Mouse (Mus musculus) MEL (cell line): ENCODE measurements at regions not wholly inside any gene's neighbourhood (a gene's known extent, or its start where the extent isn't known, plus 50 kb on each side); places are given as distances from the start of the nearest gene placed in this dataset.

ENCODE experiments used
- DNase-seq: peaks from one replicate; pipeline ENCODE4 v3.0.0; 2011; ENCODE audit warnings: low read depth, low spot score
- H3K27ac ChIP-seq: 2 replicates; pipeline ENCODE4 v1.5.1; 2012; ENCODE audit warnings: low read depth, mild to moderate bottlenecking, control low read depth, low read length, moderate library complexity; ENCODE audit not compliant: control insufficient read depth
- H3K27me3 ChIP-seq, 2 experiments: fragments of 150-350 bp in 1 of 2; sonication (generic) in 1 of 2; 2 replicates each; pipeline ENCODE4 v1.6.1; 2012; ENCODE audit warnings: low read length in 2 of 2, mild to moderate bottlenecking in 2 of 2, improper control_type of control experiment in 1 of 2, moderate library complexity in 1 of 2; ENCODE audit not compliant: insufficient read depth in 2 of 2, control insufficient read depth in 1 of 2
- H3K36me3 ChIP-seq, 2 experiments: 2 replicates each; pipeline ENCODE4 v1.6.1; 2012 to 2014; ENCODE audit warnings: low read length in 2 of 2, improper control_type of control experiment in 1 of 2, inconsistent platforms in 1 of 2, mild to moderate bottlenecking in 1 of 2; ENCODE audit not compliant: insufficient read depth in 2 of 2, control insufficient read depth in 1 of 2
- H3K4me1 ChIP-seq, 2 experiments: fragments of 150-350 bp in 1 of 2; sonication (generic) in 1 of 2; 2 replicates each; pipeline ENCODE4 v1.6.1; 2012; ENCODE audit warnings: low read length in 2 of 2, improper control_type of control experiment in 1 of 2, mild to moderate bottlenecking in 1 of 2; ENCODE audit not compliant: insufficient read depth in 2 of 2, control insufficient read depth in 1 of 2
- H3K4me3 ChIP-seq, 2 experiments: fragments of 150-350 bp in 1 of 2; sonication (generic) in 1 of 2; 2 replicates each; pipeline ENCODE4 v1.5.1; 2012; ENCODE audit warnings: low read depth in 2 of 2, low read length in 2 of 2, mild to moderate bottlenecking in 2 of 2, moderate library complexity in 2 of 2, control low read depth in 1 of 2, improper control_type of control experiment in 1 of 2; ENCODE audit not compliant: control insufficient read depth in 1 of 2, insufficient read depth in 1 of 2
- H3K79me2 ChIP-seq: 2 replicates; pipeline ENCODE4 v1.6.1; 2012; ENCODE audit warnings: mild to moderate bottlenecking, low read length, moderate library complexity; ENCODE audit not compliant: control insufficient read depth, poor library complexity, insufficient read depth
- H3K9ac ChIP-seq: 2 replicates; pipeline ENCODE4 v1.6.1; 2012; ENCODE audit warnings: low read depth, mild to moderate bottlenecking, control low read depth, low read length, moderate library complexity; ENCODE audit not compliant: control insufficient read depth, poor library complexity, severe bottlenecking
- H3K9me3 ChIP-seq: fragments of 150-350 bp; sonication (generic); replicated peaks from 2 replicates; pipeline ENCODE4 v1.6.1; 2012; ENCODE audit warnings: mild to moderate bottlenecking, low read length, improper control_type of control experiment, moderate library complexity; ENCODE audit not compliant: insufficient read depth
- CHD1 ChIP-seq: IDR thresholded peaks from 2 replicates; pipeline ENCODE4 v1.6.1; 2012; ENCODE audit warnings: low read depth, mild to moderate bottlenecking, inconsistent platforms, low read length, improper control_type of control experiment
- CHD2 ChIP-seq: IDR thresholded peaks from 2 replicates; pipeline ENCODE4 v1.6.1; 2011; ENCODE audit warnings: low read length, improper control_type of control experiment
- CTCF ChIP-seq, 3 experiments: IDR thresholded peaks in 2 of 3; conservative IDR thresholded peaks in 1 of 3; 2 replicates each; pipeline ENCODE4 v1.5.1; 2011 to 2012; ENCODE audit warnings: low read length in 3 of 3, low read depth in 2 of 3, mild to moderate bottlenecking in 2 of 3, improper control_type of control experiment in 1 of 3, inconsistent platforms in 1 of 3, mixed read lengths in 1 of 3, moderate library complexity in 1 of 3; ENCODE audit not compliant: control insufficient read depth in 1 of 3, insufficient read depth in 1 of 3, poor library complexity in 1 of 3, severe bottlenecking in 1 of 3
- ELF1 ChIP-seq: IDR thresholded peaks from 2 replicates; pipeline ENCODE4 v1.6.1; 2014; ENCODE audit warnings: low read depth, mild to moderate bottlenecking, inconsistent platforms, low read length, improper control_type of control experiment, moderate library complexity
- EP300 ChIP-seq, 2 experiments: IDR thresholded peaks; 2 replicates each; pipeline ENCODE4 v1.6.1; 2011; ENCODE audit warnings: improper control_type of control experiment in 2 of 2, low read length in 2 of 2, low read depth in 1 of 2, mild to moderate bottlenecking in 1 of 2
- ETS1 ChIP-seq: IDR thresholded peaks from 2 replicates; pipeline ENCODE4 v1.6.1; 2012; ENCODE audit warnings: low read depth, mild to moderate bottlenecking, inconsistent platforms, low read length, improper control_type of control experiment, moderate library complexity
- GABPA ChIP-seq: IDR thresholded peaks from 2 replicates; pipeline ENCODE4 v1.6.1; 2012; ENCODE audit warnings: low read depth, mild to moderate bottlenecking, inconsistent platforms, low read length, improper control_type of control experiment, moderate library complexity
- HCFC1 ChIP-seq: IDR thresholded peaks from 2 replicates; pipeline ENCODE4 v1.6.1; 2012; ENCODE audit warnings: low read depth, mild to moderate bottlenecking, inconsistent platforms, low read length, improper control_type of control experiment, moderate library complexity
- KAT2A ChIP-seq: conservative IDR thresholded peaks from 2 replicates; pipeline ENCODE4 v1.6.1; 2012; ENCODE audit warnings: low read depth, low read length, improper control_type of control experiment, inconsistent platforms
- MAX ChIP-seq: IDR thresholded peaks from 2 replicates; pipeline ENCODE4 v1.6.1; 2011; ENCODE audit warnings: low read length, improper control_type of control experiment
- MEF2A ChIP-seq: IDR thresholded peaks from 2 replicates; pipeline ENCODE4 v1.6.1; 2014; ENCODE audit warnings: low read depth, mild to moderate bottlenecking, inconsistent platforms, low read length, improper control_type of control experiment; ENCODE audit not compliant: poor library complexity, insufficient replicate concordance, severe bottlenecking; ENCODE audit errors: extremely low read depth
- MXI1 ChIP-seq: IDR thresholded peaks from 2 replicates; pipeline ENCODE4 v1.6.1; 2011; ENCODE audit warnings: mild to moderate bottlenecking, low read depth, low read length, improper control_type of control experiment
- MYC ChIP-seq: IDR thresholded peaks from 2 replicates; pipeline ENCODE4 v1.6.1; 2011; ENCODE audit warnings: low read depth, mild to moderate bottlenecking, low read length, improper control_type of control experiment, moderate library complexity
- POLR2A ChIP-seq, 2 experiments: IDR thresholded peaks; 2 replicates each; pipeline ENCODE4 v1.6.1; 2011 to 2012; ENCODE audit warnings: low read length in 2 of 2, mild to moderate bottlenecking in 2 of 2, control low read depth in 1 of 2, improper control_type of control experiment in 1 of 2, low read depth in 1 of 2, moderate library complexity in 1 of 2; ENCODE audit not compliant: control insufficient read depth in 1 of 2, insufficient read depth in 1 of 2, poor library complexity in 1 of 2
- POLR2AphosphoS2 ChIP-seq: IDR thresholded peaks from 2 replicates; pipeline ENCODE4 v1.6.1; 2011; ENCODE audit warnings: low read length, improper control_type of control experiment
- POLR2AphosphoS5 ChIP-seq: IDR thresholded peaks from 2 replicates; pipeline ENCODE4 v1.6.1; 2012; ENCODE audit warnings: low read depth, borderline replicate concordance, mild to moderate bottlenecking, inconsistent platforms, low read length, moderate library complexity, mixed read lengths
- RAD21 ChIP-seq: IDR thresholded peaks from 2 replicates; pipeline ENCODE4 v1.6.1; 2011; ENCODE audit warnings: mild to moderate bottlenecking, low read depth, low read length, improper control_type of control experiment
- RCOR1 ChIP-seq: IDR thresholded peaks from 2 replicates; pipeline ENCODE4 v1.6.1; 2012; ENCODE audit warnings: low read depth, mild to moderate bottlenecking, inconsistent platforms, low read length, improper control_type of control experiment
- SIN3A ChIP-seq: IDR thresholded peaks from 2 replicates; pipeline ENCODE4 v1.6.1; 2012; ENCODE audit warnings: low read length, improper control_type of control experiment, inconsistent platforms
- SMC3 ChIP-seq: IDR thresholded peaks from 2 replicates; pipeline ENCODE4 v1.6.1; 2011; ENCODE audit warnings: low read depth, low read length, improper control_type of control experiment
- TAL1 ChIP-seq: IDR thresholded peaks from 2 replicates; pipeline ENCODE4 v1.6.1; 2012; ENCODE audit warnings: mild to moderate bottlenecking, inconsistent platforms, low read length, moderate library complexity, mixed read lengths
- TBP ChIP-seq: IDR thresholded peaks from 2 replicates; pipeline ENCODE4 v1.8.0; 2011; ENCODE audit warnings: low read depth, low read length, improper control_type of control experiment
- UBTF ChIP-seq: IDR thresholded peaks from 2 replicates; pipeline ENCODE4 v1.6.1; 2012; ENCODE audit warnings: low read depth, mild to moderate bottlenecking, inconsistent platforms, low read length, improper control_type of control experiment, moderate library complexity, borderline replicate concordance; ENCODE audit not compliant: insufficient read depth
- USF1 ChIP-seq: IDR thresholded peaks from 2 replicates; pipeline ENCODE4 v1.6.1; 2014; ENCODE audit warnings: low read depth, mild to moderate bottlenecking, inconsistent platforms, low read length, improper control_type of control experiment, moderate library complexity
- USF2 ChIP-seq, 2 experiments: IDR thresholded peaks; 2 replicates each; pipeline ENCODE4 v1.6.1; 2011 to 2012; ENCODE audit warnings: improper control_type of control experiment in 2 of 2, low read length in 2 of 2, borderline replicate concordance in 1 of 2, inconsistent platforms in 1 of 2, low read depth in 1 of 2, mild to moderate bottlenecking in 1 of 2; ENCODE audit not compliant: insufficient read depth in 1 of 2
- ZC3H11A ChIP-seq: IDR thresholded peaks from 2 replicates; pipeline ENCODE4 v1.6.1; 2012; ENCODE audit warnings: low read depth, mild to moderate bottlenecking, inconsistent platforms, low read length, improper control_type of control experiment
- ZKSCAN1 ChIP-seq: IDR thresholded peaks from 2 replicates; pipeline ENCODE4 v1.6.1; 2012; ENCODE audit warnings: low read depth, mild to moderate bottlenecking, inconsistent platforms, low read length, improper control_type of control experiment, moderate library complexity
- ZNF384 ChIP-seq: IDR thresholded peaks from 2 replicates; pipeline ENCODE4 v1.6.1; 2012; ENCODE audit warnings: low read depth, mild to moderate bottlenecking, inconsistent platforms, low read length, improper control_type of control experiment

GRCm38 (mm10) chr11:18151369-18151768 is 197.7 kb upstream of the Etaa1 start:
- Histone ChIP-seq H3K9ac (no peak overlapping the region), H3K9me3 (no peaks in the 10 kb centered on the region), H3K4me1 (no peaks in the 10 kb centered on the region), H3K79me2 (no peaks in the 10 kb centered on the region), H3K27ac (no peak overlapping the region), H3K4me3 (no peak overlapping the region), H3K27me3 (peaks cover 0 to 5% of the 10 kb centered on the region in 2 experiments; a peak in 3 of 4 replicates), H3K36me3 (no peaks in the 10 kb centered on the region)
- TF ChIP-seq MEF2A (no peak), SIN3A (no peak), HCFC1 (no peak), CTCF (IDR thresholded peaks at IDR 0.05 in 2 of 3, conservative IDR thresholded peaks at IDR 0.05 in 1 of 3; ENCODE audit: control insufficient read depth in 1 of 3, insufficient read depth in 1 of 3, low read depth in 2 of 3, low read length in 3 of 3, poor library complexity in 1 of 3, severe bottlenecking in 1 of 3) (no peak), ZC3H11A (no peak), SMC3 (no peak), KAT2A (no peak), TBP (no peak), GABPA (no peak), ZNF384 (no peak), USF1 (no peak), MAX (no peak), ETS1 (no peak), ZKSCAN1 (no peak), CHD2 (no peak), RCOR1 (no peak), POLR2AphosphoS2 (no peak), POLR2AphosphoS5 (no peak), UBTF (no peak)
- DNase-seq = no peak

- no peak for TF ChIP-seq CTCF (IDR thresholded peaks at IDR 0.05 in 2 of 3, conservative IDR thresholded peaks at IDR 0.05 in 1 of 3; ENCODE audit: control insufficient read depth in 1 of 3, insufficient read depth in 1 of 3, low read depth in 2 of 3, low read length in 3 of 3, poor library complexity in 1 of 3, severe bottlenecking in 1 of 3)
- no peak for TF ChIP-seq ZKSCAN1
- no peak for TF ChIP-seq USF1
- TF ChIP-seq RAD21 = no peak
- TF ChIP-seq ZNF384 = no peak
- TF ChIP-seq ETS1 = no peak
- TF ChIP-seq TBP = no peak
- TF ChIP-seq POLR2A (IDR thresholded peaks at IDR 0.05; ENCODE audit: control insufficient read depth in 1 of 2, insufficient read depth in 1 of 2, low read depth in 1 of 2, low read length in 2 of 2, poor library complexity in 1 of 2) = no peak
- TF ChIP-seq HCFC1 = no peak
- no peak for TF ChIP-seq MXI1
- TF ChIP-seq MAX = no peak
- no peak for TF ChIP-seq POLR2AphosphoS2
- TF ChIP-seq CHD1 = no peak
- TF ChIP-seq MYC = no peak
- TF ChIP-seq TAL1 = no peak
- TF ChIP-seq ELF1 = no peak
- TF ChIP-seq EP300 (IDR thresholded peaks at IDR 0.05; ENCODE audit: low read depth in 1 of 2, low read length in 2 of 2) = no peak
- TF ChIP-seq USF2 (IDR thresholded peaks at IDR 0.05; ENCODE audit: borderline replicate concordance in 1 of 2, insufficient read depth in 1 of 2, low read depth in 1 of 2, low read length in 2 of 2) = no peak
- TF ChIP-seq, all 39 proteins: peak for 0
- H3K79me2 ChIP-seq = no peaks in the 10 kb centered on the region
- no peak overlapping the region for H3K4me3 ChIP-seq
- no peaks in the 10 kb centered on the region for H3K36me3 ChIP-seq
- H3K27ac ChIP-seq = no peak overlapping the region
- H3K9me3 ChIP-seq = no peaks in the 10 kb centered on the region
- no peaks in the 10 kb centered on the region for H3K4me1 ChIP-seq
- DNase-seq = no peak
- H3K27me3 ChIP-seq = no peaks in the 10 kb centered on the region; a peak in 3 of 4 replicates
- no peak overlapping the region for H3K9ac ChIP-seq
These were observed 173.8 kb upstream of the Etaa1 start for GRCm38 (mm10) chr11:18127488-18127887.
